Mouse (Mus musculus): Measurements from ENCODE around the gene 3110040N11Rik. TPM values are rescaled to one million over a fixed set of nuclear protein-coding genes. Genes with fewer than 3 reads are reported as not detected.
A peak's percentile ranks its signal among the peaks of the same experiment; 100 is the strongest.

3110040N11Rik gene
- total RNA-seq, 2 experiments from 2014 or later: 29.1 to 33.5 TPM

DNA sequence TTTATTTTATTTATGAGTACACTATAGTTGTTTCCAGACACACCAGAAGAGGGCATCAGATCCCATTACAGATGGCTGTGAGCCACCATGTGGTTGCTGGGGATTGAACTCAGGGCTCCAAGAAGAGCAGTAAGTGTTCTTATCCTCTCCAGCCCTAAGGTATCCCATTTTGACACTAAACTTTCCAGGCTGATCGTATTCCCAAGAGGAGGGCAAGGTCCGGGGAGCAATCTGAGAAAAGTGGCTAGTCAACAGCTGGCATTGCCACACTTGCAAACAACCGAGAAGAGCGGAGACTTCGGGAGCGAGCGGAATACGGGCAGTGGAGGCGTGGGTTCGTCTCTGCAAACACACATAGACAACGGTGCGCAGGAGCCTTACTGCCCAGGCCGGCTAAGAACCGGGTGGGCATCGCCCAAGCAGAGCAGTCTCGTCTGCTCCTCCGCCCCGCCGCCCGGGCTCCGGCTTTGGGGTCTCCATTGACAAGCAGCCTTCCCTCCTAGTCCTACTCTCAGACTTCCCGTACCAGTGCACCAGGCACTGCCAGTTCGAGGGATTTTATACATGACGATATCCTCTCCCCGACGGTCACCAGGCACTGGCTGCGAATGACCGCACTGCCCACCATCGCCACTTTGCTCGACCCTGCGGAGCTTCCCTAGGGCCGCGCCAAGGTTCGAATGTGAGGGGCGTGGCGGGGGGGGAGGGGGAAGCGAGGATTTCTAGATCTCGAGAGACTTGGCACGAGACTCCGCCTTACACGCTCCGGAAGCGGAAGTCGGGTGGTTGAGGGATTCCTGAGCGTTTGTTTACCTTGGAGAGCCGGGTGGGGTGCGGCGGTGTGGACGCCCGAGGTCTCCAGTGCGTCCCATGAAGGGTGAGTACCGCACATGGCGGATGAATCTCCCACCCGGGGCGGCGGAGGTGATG is 26.8 kb downstream of the 3110040N11Rik start, which contains the start of gene Ramac:
Gene Ramac (plus strand): TSS at position 746 of the 930 bp plus-strand sequence.
- peak; percentile 88 to 94 for DNase-seq (ENCODE audit: extremely low spot score in 1 of 2, low spot score in 2 of 2)
- intact Hi-C loops (cut with DNase I): loop anchor here (5.0 to 10.0 kb wide), 2 partner anchors 110 to 188 kb away; partner anchors contain the start of gene Whamm

DNA sequence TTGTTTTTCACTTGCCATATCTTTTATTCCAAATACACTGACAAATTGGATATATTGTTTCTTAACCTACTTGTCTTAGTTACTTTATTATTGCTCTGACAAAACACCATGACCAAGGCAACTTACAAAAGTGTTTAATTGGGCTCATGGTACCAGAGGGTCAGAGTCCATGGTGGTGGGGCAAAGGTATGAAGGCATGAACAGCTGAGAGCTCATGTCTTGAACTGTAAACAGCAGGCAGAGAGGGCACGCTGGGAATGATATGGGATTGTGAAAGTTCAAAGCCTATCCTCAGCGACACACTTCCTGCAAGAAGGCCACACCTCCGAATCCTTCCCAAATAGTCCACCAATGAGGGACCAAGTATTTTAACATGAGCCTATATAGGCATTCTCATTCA is 41.3 kb downstream of the 3110040N11Rik start:
- intact Hi-C loops (cut with DNase I): no loop called here
- DNase-seq (ENCODE audit: extremely low spot score in 1 of 2, low spot score in 2 of 2): no peak

DNA sequence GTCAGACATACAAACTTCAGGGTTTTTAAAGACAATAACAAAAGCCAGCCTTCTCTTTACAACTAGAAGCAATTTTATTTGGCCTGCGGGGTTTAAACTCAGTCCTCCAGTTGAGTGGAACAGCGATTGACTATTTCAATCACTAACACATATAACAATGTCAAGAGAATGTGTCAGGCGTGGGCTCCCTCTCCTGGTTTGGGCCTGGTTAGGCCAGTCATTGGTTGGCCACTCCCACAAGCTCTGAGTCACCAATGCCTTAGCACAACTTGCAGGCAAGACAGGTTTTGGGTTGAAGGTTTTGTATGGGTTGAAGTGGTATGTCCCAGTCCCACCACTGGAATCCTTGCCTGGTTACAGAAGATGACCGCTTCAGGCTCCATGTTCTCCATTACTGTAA is 45.1 kb downstream of the 3110040N11Rik start:
- no peak for DNase-seq (ENCODE audit: extremely low spot score in 1 of 2, low spot score in 2 of 2)
- intact Hi-C loops (cut with DNase I): no loop called here

DNA sequence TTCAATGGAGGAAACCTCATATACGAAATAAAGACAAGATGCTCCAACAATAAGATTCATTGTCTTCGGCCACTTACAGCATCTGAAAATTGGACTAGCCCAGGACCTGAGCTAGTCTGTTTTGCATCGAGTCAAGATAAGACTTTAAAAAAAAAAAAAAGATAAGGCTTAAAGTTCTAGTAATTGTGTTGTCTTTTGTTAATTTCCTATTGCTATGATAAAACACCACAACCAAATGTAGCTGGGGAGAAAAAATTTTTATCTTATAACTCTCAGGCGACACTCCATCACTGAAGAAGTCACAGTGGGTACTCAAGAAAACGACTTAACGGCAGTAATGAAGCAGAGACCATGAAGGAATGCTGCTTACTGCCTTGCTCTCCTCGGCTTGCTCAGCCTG is 49.3 kb downstream of the 3110040N11Rik start:
- intact Hi-C loops (cut with DNase I): no loop called here
- no peak for DNase-seq (ENCODE audit: extremely low spot score in 1 of 2, low spot score in 2 of 2)

DNA sequence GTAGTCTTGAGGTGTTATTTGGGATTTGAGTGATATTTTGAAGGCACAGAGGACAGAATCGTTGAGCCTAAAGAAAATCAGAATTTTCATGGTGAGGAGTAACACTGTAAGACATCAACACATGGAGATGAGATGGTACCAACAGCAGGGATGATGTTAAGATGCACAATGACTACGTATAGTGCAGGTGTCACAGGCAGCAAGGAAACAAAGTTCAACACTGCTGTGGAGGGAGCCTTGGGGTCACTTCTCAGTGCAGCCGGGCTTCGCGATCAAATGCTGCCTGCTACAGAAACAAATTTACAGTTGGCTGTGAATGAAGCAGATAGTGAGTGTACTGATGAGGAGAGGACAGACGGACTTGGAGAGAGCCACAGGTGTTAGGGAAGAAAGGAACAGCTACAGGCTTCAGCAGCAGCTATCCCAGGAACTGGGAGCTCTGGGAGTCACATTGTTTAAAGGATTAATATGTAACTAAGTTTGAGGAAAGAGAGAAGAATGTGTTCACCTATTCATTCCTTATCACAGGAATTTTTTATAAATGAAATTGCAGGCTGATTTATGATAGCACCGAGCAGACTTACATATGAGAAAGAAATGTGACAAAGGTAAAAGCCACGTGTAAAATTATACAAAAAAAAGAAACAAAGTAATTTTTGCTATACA is 50.4 kb downstream of the 3110040N11Rik start:
- DNase-seq (ENCODE audit: extremely low spot score in 1 of 2, low spot score in 2 of 2): no peak
- intact Hi-C loops (cut with DNase I): no loop called here

DNA sequence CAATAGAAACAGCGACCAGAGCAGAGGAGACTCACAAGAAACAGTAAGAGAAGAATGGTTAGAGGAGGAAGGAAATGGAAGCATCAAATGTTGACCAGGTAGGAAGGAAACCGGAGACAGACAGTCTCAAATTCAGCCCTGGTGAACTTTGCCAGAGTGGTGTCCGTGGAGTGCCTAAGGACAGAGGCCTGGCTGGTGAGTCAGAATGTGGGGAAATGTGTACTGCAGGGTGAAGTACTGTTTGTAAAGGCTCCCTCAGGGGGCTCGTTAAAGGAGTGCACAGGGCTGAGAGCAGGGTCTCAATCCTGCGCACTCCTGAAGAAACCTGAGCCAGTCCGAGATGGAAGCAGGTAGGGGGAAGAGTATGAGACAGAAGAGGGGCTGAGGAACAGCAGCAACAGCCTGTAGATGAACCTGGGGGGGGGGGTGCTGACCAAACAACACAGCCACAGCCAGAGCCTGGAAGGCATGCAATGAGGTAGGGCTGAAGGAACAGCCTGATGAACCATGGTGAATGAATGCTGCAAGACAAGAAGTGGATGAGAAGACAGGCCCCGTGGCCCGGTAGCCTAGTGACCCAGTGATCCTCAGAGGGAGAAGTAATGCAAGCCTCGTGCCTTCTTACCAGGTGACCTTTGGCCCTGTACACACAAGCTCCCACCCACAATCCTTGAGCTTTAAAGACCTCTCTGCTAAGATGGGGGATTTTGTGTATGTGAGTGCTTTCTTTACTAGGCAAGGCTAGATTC is 53.8 kb downstream of the 3110040N11Rik start:
- intact Hi-C loops (cut with DNase I): no loop called here
- DNase-seq (ENCODE audit: extremely low spot score in 1 of 2, low spot score in 2 of 2): no peak

DNA sequence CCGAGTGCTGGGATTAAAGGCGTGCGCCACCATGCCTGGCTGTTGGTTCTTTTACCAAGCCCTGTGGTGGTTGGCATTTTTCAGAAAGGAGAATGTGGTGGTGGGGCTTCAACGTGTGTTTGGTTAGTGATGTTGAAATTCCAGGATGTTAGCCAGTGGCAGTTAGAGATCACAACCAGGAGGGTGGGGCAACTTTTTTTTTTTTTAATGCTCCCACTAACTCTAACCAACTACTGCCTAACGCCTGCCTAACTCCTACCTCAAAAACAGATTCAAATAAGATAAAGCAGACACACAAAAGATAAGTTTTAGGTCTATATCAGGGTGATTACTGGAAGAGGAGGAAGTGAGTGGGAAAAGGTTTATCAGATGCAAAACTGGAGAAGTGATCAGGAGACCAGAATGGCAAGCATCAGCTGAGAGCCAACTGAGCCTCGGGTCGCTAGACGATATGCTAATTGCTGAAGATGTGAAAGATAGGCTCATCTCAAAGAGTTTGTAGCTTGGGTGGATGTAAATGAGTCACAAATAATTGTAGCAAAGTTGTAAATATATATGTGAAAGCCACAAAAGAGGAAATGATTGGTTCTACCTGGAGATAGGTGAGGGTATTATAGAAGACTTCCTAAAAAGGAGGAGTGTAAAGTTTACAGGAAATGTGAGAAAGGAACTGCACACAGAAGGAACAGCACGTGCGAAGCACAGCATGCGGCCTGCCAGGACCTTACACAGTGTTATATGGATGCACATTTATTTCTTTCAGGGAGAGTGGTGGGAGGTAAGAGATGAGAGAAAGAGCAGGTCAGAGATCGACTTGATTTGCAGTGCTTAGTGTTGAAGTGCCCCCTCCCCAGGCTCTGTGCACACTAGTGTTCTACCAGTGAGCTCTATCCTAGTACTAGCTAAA is 56.8 kb downstream of the 3110040N11Rik start:
- intact Hi-C loops (cut with DNase I): no loop called here
- no peak for DNase-seq (ENCODE audit: extremely low spot score in 1 of 2, low spot score in 2 of 2)

Other genes with a start within 250 kb of the 3110040N11Rik start
- gene Fsd2, start 222.5 kb downstream of the 3110040N11Rik start, total RNA-seq (2021): under 1 TPM; 0.09 to 0.10 TPM
- 10 to 100 TPM; 15.5 to 17.4 TPM for gene Whamm, start 218.2 kb downstream of the 3110040N11Rik start, total RNA-seq (2021)
- 10 to 100 TPM; 68.1 to 71.6 TPM for gene Homer2, start 82.0 kb downstream of the 3110040N11Rik start, total RNA-seq (2021)
- gene Ramac, start 26.6 kb downstream of the 3110040N11Rik start, total RNA-seq (2021): 10 to 100 TPM; 67.2 to 71.9 TPM
- gene Btbd1, start 40.0 kb upstream of the 3110040N11Rik start, total RNA-seq (2021): 100 to 1,000 TPM; 135 to 138 TPM
- gene Gm10160, start 66.3 kb upstream of the 3110040N11Rik start, total RNA-seq (2021): not detected
- gene Tm6sf1, start 69.5 kb upstream of the 3110040N11Rik start, total RNA-seq (2021): 10 to 100 TPM; 31.8 to 33.5 TPM
- 10 to 100 TPM; 85.7 to 89.1 TPM for gene Hdgfl3, start 145.0 kb upstream of the 3110040N11Rik start, total RNA-seq (2021)
- not detected for gene Bnc1, start 202.8 kb upstream of the 3110040N11Rik start, total RNA-seq (2021)